Mouse (Mus musculus) gastrocnemius, postnatal 36 days (tissue): Measurements from ENCODE around the gene Spty2d1. TPM values are rescaled to one million over a fixed set of nuclear protein-coding genes. Genes with fewer than 3 reads are reported as not detected.
A peak's percentile ranks its signal among the peaks of the same experiment; 100 is the strongest.
"Not testable (repeated sequence)": the region's sequence is repeated elsewhere in the genome, so short reads cannot be mapped to it uniquely, and the experiment has no call there.

Source experiments
- DNase-seq, 2 experiments: peaks; one replicate each; pipeline ENCODE4 v3.0.0; 2022
- intact Hi-C: fragments of 180-260 bp; cut with DNase I; formaldehyde crosslinking; loops from one replicate; pipeline ENCODE4 v1.15.1; 2025
- long read RNA-seq, 2 experiments: library from polyadenylated mRNA; stranded (forward); transcript quantifications; one replicate each; pipeline ENCODE4 v2.0.0; 2021
- total RNA-seq, 2 experiments: library from RNA; stranded (reverse); gene quantifications; 2 replicates each; pipeline ENCODE4 v1.2.3; 2021

The Spty2d1 gene
- total RNA-seq: 1 to 10 TPM; 3.8 to 4.7 TPM
- long read RNA-seq, experiment 1, partial matches to known transcripts: 0 of 1 reads
- long read RNA-seq, experiment 1, other reads (novel, unspliced or antisense): 1 of 1 reads
- long read RNA-seq, experiment 2, partial matches to known transcripts: 0 of 2 reads
- long read RNA-seq, experiment 2, other reads (novel, unspliced or antisense): 2 of 2 reads

DNA sequence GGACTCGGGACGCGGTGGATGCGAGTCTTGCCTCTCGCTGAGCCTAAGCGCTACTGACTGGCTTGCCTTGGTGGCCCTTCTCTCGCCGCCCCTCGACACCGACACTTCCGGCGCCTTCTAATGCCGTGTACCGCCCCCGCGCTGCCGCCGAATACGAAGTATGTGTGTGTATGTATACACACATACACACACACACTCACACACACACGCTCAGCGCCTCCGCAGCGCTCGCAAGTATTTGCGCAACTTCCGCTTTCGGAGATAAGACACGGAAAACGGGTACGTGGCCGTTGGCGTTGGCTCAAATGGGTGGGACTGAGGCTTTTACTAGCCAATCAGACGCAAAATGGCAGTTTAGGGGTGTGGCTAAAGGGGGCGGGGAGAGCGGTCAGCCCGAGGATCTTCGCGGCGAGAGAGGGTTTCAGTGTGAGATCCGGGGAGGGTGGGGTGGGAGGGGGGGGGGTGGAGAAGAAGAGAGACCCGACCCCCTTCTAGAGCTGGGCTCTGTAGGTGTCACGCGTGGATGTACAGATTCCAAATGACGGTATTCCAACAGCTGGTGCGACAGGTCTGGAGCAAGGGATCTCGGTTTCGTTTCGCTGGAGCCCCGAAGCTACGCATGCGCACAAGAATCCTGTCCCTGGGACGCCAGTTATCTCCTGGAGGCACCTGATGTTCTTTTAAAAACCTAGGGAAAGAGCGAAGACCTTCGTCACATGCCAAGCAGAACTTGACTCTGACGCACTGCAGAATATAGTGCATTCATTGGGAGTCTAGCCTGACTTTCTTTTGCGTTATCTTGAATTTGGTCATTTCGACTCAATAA is at the start of gene Spty2d1:
Spty2d1 (minus strand) TSS at position 244 of the 826 bp plus-strand sequence.
- DNase-seq: peak; percentile 98 to 99
- intact Hi-C loops: no loop called here

- no peak for DNase-seq
- intact Hi-C loops: no loop called here
Observed at GRCm38 (mm10) chr7:47056273-47056672, 48.1 kb upstream of the Spty2d1 start.

- DNase-seq: no peak
- intact Hi-C loops: no loop called here
Observed at GRCm38 (mm10) chr7:47055744-47056143, 47.5 kb upstream of the Spty2d1 start.

GRCm38 (mm10) chr7:47054666-47055065 is 46.5 kb upstream of the Spty2d1 start:
- DNase-seq: no peak

DNA sequence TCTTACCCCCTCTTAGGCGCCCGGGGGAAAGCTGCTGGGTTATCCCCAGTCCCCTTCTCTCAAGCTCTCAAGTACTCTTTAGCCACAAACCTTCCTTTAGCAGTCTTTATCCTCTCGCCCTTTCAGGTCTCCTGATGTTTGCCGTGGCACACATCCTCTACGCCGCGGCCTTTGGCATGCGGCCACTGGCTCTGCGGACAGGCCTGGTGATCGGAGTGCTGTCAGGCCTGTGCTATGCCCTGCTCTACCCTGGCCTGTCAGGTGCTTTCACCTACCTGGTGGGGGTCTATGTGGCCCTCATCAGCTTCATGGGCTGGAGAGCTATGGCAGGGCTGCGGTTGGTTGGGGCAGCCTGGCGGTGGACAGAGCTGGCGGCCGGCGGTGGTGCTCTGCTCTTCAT is 45.1 kb upstream of the Spty2d1 start:
- no peak for DNase-seq
- intact Hi-C loops: no loop called here

More at GRCm38 (mm10) chr7:47054666-47055065, 46.5 kb upstream of the Spty2d1 start:
- intact Hi-C loops: no loop called here

- peak; percentile 29 to 54 for DNase-seq
- intact Hi-C loops: no loop called here
Observed at GRCm38 (mm10) chr7:47052276-47052675, 44.1 kb upstream of the Spty2d1 start.

- peak; percentile 25 to 48 for DNase-seq
- intact Hi-C loops: no loop called here
Observed at GRCm38 (mm10) chr7:47051404-47052151, 43.4 kb upstream of the Spty2d1 start.

GRCm38 (mm10) chr7:47050766-47051165 is 42.6 kb upstream of the Spty2d1 start:
- DNase-seq: no peak
- intact Hi-C loops: no loop called here

- intact Hi-C loops: no loop called here
- peak; percentile 88 to 91 for DNase-seq
Observed at GRCm38 (mm10) chr7:47050366-47050765, 42.2 kb upstream of the Spty2d1 start, which contains the start of gene Tmem86a. Gene Tmem86a (plus strand): TSS chr7:47050601.

- DNase-seq: no peak
- intact Hi-C loops: no loop called here
Observed at GRCm38 (mm10) chr7:47042823-47043490, 34.7 kb upstream of the Spty2d1 start.

DNA sequence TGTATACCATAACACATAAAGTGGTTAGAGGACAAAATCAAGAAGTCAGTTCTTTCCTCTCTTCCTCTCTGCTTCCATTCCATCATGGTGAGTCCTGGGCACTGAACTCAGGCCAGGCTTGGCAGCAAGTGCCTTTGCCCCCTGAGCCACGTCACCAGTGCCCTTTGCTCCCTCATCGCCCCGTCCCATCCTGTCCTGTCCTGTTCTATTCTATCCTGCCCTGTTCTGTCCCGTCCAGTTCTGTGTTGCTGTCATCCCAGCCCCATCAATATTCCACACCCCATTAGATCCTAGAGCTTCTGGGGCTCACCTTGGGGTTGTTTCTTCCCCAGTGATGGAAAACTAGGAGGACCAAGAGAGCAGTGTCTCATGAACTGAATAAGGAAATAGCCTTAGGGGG is 33.9 kb upstream of the Spty2d1 start:
- intact Hi-C loops: no loop called here
- no peak for DNase-seq

- DNase-seq: no peak
- intact Hi-C loops: no loop called here
Observed at GRCm38 (mm10) chr7:47041706-47042105, 33.5 kb upstream of the Spty2d1 start.

DNA sequence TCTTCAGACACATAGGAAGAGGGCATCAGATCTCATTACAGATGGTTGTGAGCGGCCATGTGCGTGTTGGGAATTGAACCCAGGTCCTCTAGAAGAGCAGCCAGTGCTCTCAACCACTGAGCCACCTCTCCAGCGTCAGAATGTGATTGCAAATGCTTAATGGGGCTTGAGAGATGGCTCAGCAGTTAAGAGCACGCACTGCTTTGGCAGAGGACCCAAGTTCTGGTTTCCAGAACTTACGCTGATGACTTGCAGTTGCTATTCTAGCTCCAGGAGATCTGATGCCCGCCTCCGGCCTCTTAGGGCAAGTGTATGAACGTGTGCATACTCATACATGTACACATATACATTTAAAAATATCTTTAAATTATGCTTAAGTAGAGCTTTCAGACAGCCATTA is 27.2 kb upstream of the Spty2d1 start:
- intact Hi-C loops: no loop called here
- DNase-seq: no peak

DNA sequence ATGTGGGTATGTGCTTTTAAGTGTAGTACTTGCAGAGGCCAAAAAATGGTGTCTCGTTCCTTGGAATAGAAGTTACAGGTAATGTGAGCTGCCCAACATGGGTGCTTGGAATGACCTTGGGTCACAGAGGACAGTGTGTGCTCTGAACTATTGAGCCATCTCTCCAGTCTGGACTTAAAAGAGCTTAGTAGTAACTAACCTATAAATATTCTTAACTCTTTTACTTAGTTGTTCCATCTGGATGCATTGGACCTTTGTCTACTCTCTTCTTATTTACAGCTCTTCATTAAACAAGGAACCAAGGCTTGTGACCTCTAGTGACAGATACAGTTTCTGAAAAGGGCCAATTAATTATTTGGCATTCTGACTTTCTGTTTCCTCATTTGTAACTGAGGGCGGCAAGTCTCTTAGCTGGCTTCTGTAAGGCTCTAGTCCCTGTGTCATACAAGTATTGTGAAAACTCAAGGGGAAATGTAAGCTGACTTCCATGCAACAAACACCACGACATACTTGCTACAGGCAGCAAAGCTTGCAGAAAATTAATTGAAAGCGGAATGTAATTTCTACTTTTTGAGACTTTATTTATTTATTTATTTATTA is 26.7 kb upstream of the Spty2d1 start:
- intact Hi-C loops: no loop called here
- DNase-seq: no peak

GRCm38 (mm10) chr7:47031371-47031770 is 23.2 kb upstream of the Spty2d1 start:
- intact Hi-C loops: no loop called here
- no peak for DNase-seq

DNA sequence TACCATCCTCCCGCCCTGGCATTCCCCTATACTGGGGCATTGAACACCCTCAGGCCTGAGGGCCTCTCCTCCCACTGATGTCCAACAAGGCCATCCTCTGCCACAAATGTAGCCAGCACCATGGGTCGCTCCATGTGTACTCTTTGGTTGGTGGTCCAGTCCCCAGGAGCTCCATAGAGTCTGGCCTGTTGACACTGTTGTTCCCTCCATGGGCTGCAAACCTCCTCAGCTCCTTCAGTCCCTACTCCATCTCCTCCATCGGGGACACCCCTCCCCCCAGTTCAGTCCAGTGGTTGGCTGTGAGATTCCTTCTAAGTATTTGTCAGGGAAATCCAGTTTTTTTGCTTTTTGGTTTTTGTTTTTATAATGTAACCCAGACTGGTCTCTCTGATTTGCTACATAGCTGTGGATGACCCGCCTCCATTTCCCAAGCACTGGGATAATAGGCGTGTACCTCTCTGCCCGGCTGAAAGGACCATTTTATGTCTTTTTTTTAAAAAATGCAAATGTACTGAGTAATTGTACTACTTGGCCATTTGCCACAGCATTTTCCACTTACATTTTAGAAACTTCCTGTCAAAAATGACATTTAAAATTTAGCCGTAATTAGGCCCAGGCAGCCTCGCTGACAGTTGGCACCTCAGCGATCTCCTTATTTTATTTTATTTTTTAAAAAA is 22.4 kb upstream of the Spty2d1 start:
- DNase-seq: no peak
- intact Hi-C loops: no loop called here

GRCm38 (mm10) chr7:47027520-47027919 is 19.3 kb upstream of the Spty2d1 start:
- no peak for DNase-seq
- intact Hi-C loops: no loop called here

GRCm38 (mm10) chr7:47026899-47027298 is 18.7 kb upstream of the Spty2d1 start:
- intact Hi-C loops, DNase-seq: not testable (repeated sequence)

DNA sequence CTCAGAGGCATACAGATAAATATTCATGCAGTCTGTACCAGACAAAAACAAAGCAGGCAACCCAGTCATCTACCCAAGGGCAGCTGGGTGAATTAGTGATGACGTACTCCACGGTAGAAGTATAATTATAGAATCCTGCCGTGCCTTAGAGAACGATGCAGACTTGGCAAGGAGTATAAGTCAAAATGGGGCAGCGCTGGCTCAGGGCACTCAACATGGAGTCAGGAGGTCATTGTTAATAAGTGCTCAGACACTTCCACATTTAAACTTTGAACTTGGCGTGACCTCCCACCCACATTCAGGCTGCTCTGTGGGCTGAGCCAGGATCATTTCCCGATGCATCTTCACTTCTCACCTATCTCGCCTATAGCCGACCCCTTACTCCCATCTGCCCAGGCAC is 17.2 kb upstream of the Spty2d1 start:
- no peak for DNase-seq
- intact Hi-C loops: no loop called here

GRCm38 (mm10) chr7:47024454-47024853 is 16.2 kb upstream of the Spty2d1 start:
- intact Hi-C loops: loop anchor here (1.0 kb wide), 1 partner anchor 57 kb away; no protein-coding TSS in a partner anchor
- DNase-seq: no peak
